Mouse (Mus musculus) heart, postnatal 36 days (tissue): ENCODE measurements at regions not wholly inside any gene's neighbourhood (a gene's known extent, or its start where the extent isn't known, plus 50 kb on each side); places are given as distances from the start of the nearest gene placed in this dataset.
"Not testable (repeated sequence)": the region's sequence is repeated elsewhere in the genome, so short reads cannot be mapped to it uniquely, and the experiment has no call there.

Experiments used
- DNase-seq, 2 experiments: peaks; one replicate each; pipeline ENCODE4 v3.0.0; 2021 to 2022
- intact Hi-C: fragments of 180-260 bp; cut with DNase I; formaldehyde crosslinking; loops from one replicate; pipeline ENCODE4 v1.15.1; 2025

GRCm38 (mm10) chr8:109281598-109281997 is 212.2 kb upstream of the Pmfbp1 start:
- DNase-seq = no peak
- intact Hi-C loops = no loop called here

GRCm38 (mm10) chr8:109310670-109311386 is 183.0 kb upstream of the Pmfbp1 start:
- intact Hi-C loops = no loop called here

GRCm38 (mm10) chr8:109311484-109312210 is 182.2 kb upstream of the Pmfbp1 start:
- intact Hi-C loops = no loop called here
- DNase-seq = no peak

More at GRCm38 (mm10) chr8:109310670-109311386, 183.0 kb upstream of the Pmfbp1 start:
- DNase-seq = no peak

- intact Hi-C loops = no loop called here
- no peak for DNase-seq
Observed at GRCm38 (mm10) chr8:109312731-109313130, 181.1 kb upstream of the Pmfbp1 start.

GRCm38 (mm10) chr8:109320955-109321354 is 172.9 kb upstream of the Pmfbp1 start:
- no peak for DNase-seq
- intact Hi-C loops = no loop called here

- no peak for DNase-seq
- intact Hi-C loops = no loop called here
Observed at GRCm38 (mm10) chr8:109323351-109323750, 170.5 kb upstream of the Pmfbp1 start.

GRCm38 (mm10) chr8:109324241-109324640 is 169.6 kb upstream of the Pmfbp1 start:
- intact Hi-C loops = no loop called here
- no peak for DNase-seq

GRCm38 (mm10) chr8:109336203-109336602 is 157.6 kb upstream of the Pmfbp1 start:
- no peak for DNase-seq
- intact Hi-C loops = no loop called here

GRCm38 (mm10) chr8:109338220-109338835 is 155.5 kb upstream of the Pmfbp1 start:
- intact Hi-C loops = no loop called here
- no peak for DNase-seq

GRCm38 (mm10) chr8:109340647-109341046 is 153.2 kb upstream of the Pmfbp1 start:
- intact Hi-C loops, DNase-seq: not testable (repeated sequence)

GRCm38 (mm10) chr8:109355168-109355567 is 138.7 kb upstream of the Pmfbp1 start:
- intact Hi-C loops = no loop called here
- no peak for DNase-seq

GRCm38 (mm10) chr8:109359396-109360051 is 134.3 kb upstream of the Pmfbp1 start:
- intact Hi-C loops = no loop called here
- DNase-seq = no peak

- DNase-seq = no peak
- intact Hi-C loops = no loop called here
Observed at GRCm38 (mm10) chr8:109360081-109360715, 133.6 kb upstream of the Pmfbp1 start.

GRCm38 (mm10) chr8:109360904-109361303 is 132.9 kb upstream of the Pmfbp1 start:
- DNase-seq = no peak
- intact Hi-C loops = no loop called here

GRCm38 (mm10) chr8:109361575-109362361 is 132.1 kb upstream of the Pmfbp1 start:
- intact Hi-C loops = no loop called here
- no peak for DNase-seq

- intact Hi-C loops = no loop called here
- no peak for DNase-seq
Observed at GRCm38 (mm10) chr8:109363185-109363845, 130.5 kb upstream of the Pmfbp1 start.

GRCm38 (mm10) chr8:109373977-109374376 is 119.8 kb upstream of the Pmfbp1 start:
- DNase-seq = no peak
- intact Hi-C loops = no loop called here

GRCm38 (mm10) chr8:109384881-109385280 is 108.9 kb upstream of the Pmfbp1 start:
- intact Hi-C loops = no loop called here
- DNase-seq = no peak

GRCm38 (mm10) chr8:109395133-109395855 is 98.5 kb upstream of the Pmfbp1 start:
- DNase-seq = no peak
- intact Hi-C loops = no loop called here
